Mouse (Mus musculus) erythroblast, embryonic 14.5 days (primary cell): ENCODE measurements around the gene Nim1k. TPM values are rescaled to one million over a fixed set of nuclear protein-coding genes. Genes with fewer than 3 reads are reported as not detected.
A peak's percentile ranks its signal among the peaks of the same experiment; 100 is the strongest.

Experiments used
- H3K27me3 ChIP-seq: 2 replicates; pipeline ENCODE4 v1.6.1; 2012; ENCODE audit warnings: inconsistent platforms; ENCODE audit not compliant: control insufficient read depth
- H3K36me3 ChIP-seq: 2 replicates; pipeline ENCODE4 v1.6.1; 2012; ENCODE audit warnings: mild to moderate bottlenecking, inconsistent platforms; ENCODE audit not compliant: control insufficient read depth
- H3K4me1 ChIP-seq: 2 replicates; pipeline ENCODE4 v1.6.1; 2012; ENCODE audit warnings: inconsistent platforms; ENCODE audit not compliant: control insufficient read depth
- H3K4me3 ChIP-seq: replicated peaks from 2 replicates; pipeline ENCODE3; 2012; ENCODE audit warnings: moderate library complexity, mild to moderate bottlenecking, inconsistent platforms
- H3K9me3 ChIP-seq: 2 replicates; pipeline ENCODE4 v1.6.1; 2012; ENCODE audit warnings: low read length, inconsistent platforms, mixed read lengths; ENCODE audit not compliant: control insufficient read depth
- GATA1 ChIP-seq: IDR thresholded peaks from 2 replicates; pipeline ENCODE4 v1.6.1; 2012; ENCODE audit warnings: low read length, inconsistent platforms, mixed read lengths
- TAL1 ChIP-seq: IDR thresholded peaks from 3 replicates; pipeline ENCODE4 v1.6.1; 2012; ENCODE audit warnings: low read length, inconsistent platforms, mixed read lengths
- polyA plus RNA-seq: library from polyadenylated mRNA; stranded (reverse); fragments of >175 nt; gene quantifications from 2 replicates; pipeline ENCODE4 v1.2.3, GENCODE M21; 2012

Gene Nim1k
- polyA plus RNA-seq, 1 experiment, result not detected

DNA sequence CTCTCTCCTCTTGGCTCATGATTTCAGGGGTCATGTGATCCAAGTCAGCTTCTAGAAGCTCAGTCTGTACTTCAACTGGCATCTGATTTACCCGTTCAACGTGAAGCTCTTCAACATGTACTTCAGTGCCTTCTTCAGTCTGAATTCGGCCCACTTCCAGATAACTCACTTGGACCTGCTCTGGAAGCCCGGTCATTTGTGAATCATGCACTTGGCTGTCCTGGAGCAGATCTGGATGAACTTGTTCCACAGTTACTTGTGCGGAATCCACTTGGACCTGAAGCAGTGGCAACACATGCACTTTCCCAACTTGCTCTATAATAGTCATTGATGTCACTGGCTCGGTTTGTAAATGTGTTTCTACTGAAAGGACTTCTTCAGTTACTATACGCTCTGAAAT lies 10.8 kb upstream of the Nim1k start:
- no peak for TF ChIP-seq GATA1
- no peak for TF ChIP-seq TAL1
- H3K36me3 ChIP-seq, result peaks cover 81% of the 10 kb centered on the region
- no peaks in the 10 kb centered on the region for H3K9me3 ChIP-seq
- no peak overlapping the region for H3K4me3 ChIP-seq
- no peaks in the 10 kb centered on the region for H3K4me1 ChIP-seq
- H3K27me3 ChIP-seq, result no peaks in the 10 kb centered on the region

DNA sequence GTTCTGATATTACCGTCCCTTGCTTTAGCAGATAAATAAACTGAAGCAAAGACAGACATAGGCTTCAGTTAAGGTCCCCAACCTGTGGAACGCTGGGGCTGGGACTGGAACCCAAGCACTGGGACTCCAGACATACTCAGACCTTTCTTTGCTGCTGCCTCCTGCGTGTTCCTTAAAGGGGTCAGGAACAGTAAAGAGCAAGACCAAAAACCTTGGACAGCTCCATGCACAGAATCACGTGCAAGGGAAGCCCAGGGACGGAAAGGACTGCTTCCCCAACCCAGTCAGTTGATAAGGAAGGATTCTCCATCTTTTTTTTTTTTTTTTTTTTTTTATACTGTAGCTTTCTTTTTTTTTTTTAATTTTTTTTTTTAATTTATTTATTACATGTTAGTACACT lies 1.1 kb upstream of the Nim1k start:
- H3K36me3 ChIP-seq, result peaks cover 8% of the 10 kb centered on the region
- H3K27me3 ChIP-seq, result peaks cover 29% of the 10 kb centered on the region
- TF ChIP-seq GATA1 (no peak), TAL1 (no peak)
- peaks cover 3% of the 10 kb centered on the region for H3K4me1 ChIP-seq
- no peaks in the 10 kb centered on the region for H3K9me3 ChIP-seq
- no peak overlapping the region for H3K4me3 ChIP-seq

GRCm38 (mm10) chr13:119755141-119755547 lies 538 bp downstream of the Nim1k start:
- TF ChIP-seq TAL1 (no peak), GATA1 (no peak)
- Histone ChIP-seq H3K36me3 (no peaks in the 10 kb centered on the region), H3K9me3 (no peaks in the 10 kb centered on the region), H3K4me1 (peaks cover 3% of the 10 kb centered on the region), H3K4me3 (peak overlapping the region; percentile 32), H3K27me3 (peaks cover 29% of the 10 kb centered on the region)

GRCm38 (mm10) chr13:119754635-119755020 lies 1.1 kb downstream of the Nim1k start:
- TF ChIP-seq TAL1 (no peak), GATA1 (no peak)
- Histone ChIP-seq H3K27me3 (peaks cover 29% of the 10 kb centered on the region), H3K36me3 (no peaks in the 10 kb centered on the region), H3K4me1 (peaks cover 3% of the 10 kb centered on the region), H3K4me3 (no peak overlapping the region), H3K9me3 (no peaks in the 10 kb centered on the region)

DNA sequence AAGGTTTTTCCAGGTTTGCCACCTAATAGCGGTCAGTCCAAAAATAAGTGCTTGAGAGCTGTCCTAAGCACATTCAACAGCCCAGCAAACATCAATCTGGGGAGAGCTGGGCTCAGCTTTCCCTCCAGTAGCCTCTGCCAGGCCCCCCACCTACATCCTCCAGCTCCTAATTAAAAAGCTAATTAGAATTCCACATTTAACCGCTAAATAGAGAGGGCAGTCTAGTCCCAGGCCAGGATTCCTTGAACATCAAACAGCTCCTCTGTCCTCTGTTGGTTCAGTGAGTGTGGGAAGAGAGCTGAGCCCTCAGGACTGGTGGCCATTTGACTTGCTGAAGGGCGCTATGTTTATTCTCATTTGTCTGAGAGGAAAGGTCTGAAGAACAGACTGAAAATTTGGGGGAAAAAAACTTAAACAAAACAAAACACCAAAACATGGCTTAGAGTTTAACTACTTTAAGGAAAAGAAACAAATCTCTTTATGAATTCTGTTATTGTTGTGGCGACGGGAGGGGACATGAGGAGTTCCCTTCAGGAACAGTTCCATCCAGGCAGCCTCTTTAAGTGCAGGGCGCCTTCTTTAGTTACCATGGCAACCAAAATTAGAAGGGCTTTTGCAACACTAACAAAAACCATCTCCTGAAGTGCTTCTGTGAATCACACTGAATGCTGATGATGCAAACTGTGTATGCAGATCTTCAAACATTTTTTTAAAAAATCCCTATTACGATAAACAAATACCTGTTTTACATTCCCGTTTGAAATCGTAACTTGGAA lies 1.6 kb downstream of the Nim1k start:
- peaks cover 29% of the 10 kb centered on the region for H3K27me3 ChIP-seq
- TF ChIP-seq GATA1, result no peak
- TF ChIP-seq TAL1, result no peak
- no peaks in the 10 kb centered on the region for H3K9me3 ChIP-seq
- peaks cover 3% of the 10 kb centered on the region for H3K4me1 ChIP-seq
- H3K36me3 ChIP-seq, result no peaks in the 10 kb centered on the region
- no peak overlapping the region for H3K4me3 ChIP-seq

- H3K36me3 ChIP-seq, result no peaks in the 10 kb centered on the region
- no peaks in the 10 kb centered on the region for H3K4me1 ChIP-seq
- H3K27me3 ChIP-seq, result no peaks in the 10 kb centered on the region; the same call in none of the 2 replicates
- no peaks in the 10 kb centered on the region for H3K9me3 ChIP-seq
- no peak overlapping the region for H3K4me3 ChIP-seq
- TF ChIP-seq TAL1 (no peak), GATA1 (no peak)
Measured at GRCm38 (mm10) chr13:119746930-119747329, 8.8 kb downstream of the Nim1k start.

GRCm38 (mm10) chr13:119743470-119743869 lies 12.2 kb downstream of the Nim1k start:
- TF ChIP-seq TAL1 (no peak), GATA1 (no peak)
- Histone ChIP-seq H3K4me3 (no peak overlapping the region), H3K36me3 (no peaks in the 10 kb centered on the region), H3K4me1 (no peaks in the 10 kb centered on the region), H3K27me3 (no peaks in the 10 kb centered on the region; the same call in none of the 2 replicates), H3K9me3 (no peaks in the 10 kb centered on the region)

- Histone ChIP-seq H3K4me1 (no peaks in the 10 kb centered on the region), H3K27me3 (no peaks in the 10 kb centered on the region; the same call in none of the 2 replicates), H3K9me3 (no peaks in the 10 kb centered on the region), H3K36me3 (no peaks in the 10 kb centered on the region), H3K4me3 (no peak overlapping the region)
- no peak for TF ChIP-seq TAL1
- no peak for TF ChIP-seq GATA1
Measured at GRCm38 (mm10) chr13:119742711-119743415, 12.8 kb downstream of the Nim1k start.

- Histone ChIP-seq H3K36me3 (no peaks in the 10 kb centered on the region), H3K27me3 (no peaks in the 10 kb centered on the region; the same call in none of the 2 replicates), H3K4me1 (no peaks in the 10 kb centered on the region), H3K9me3 (no peaks in the 10 kb centered on the region), H3K4me3 (no peak overlapping the region)
- no peak for TF ChIP-seq TAL1
- no peak for TF ChIP-seq GATA1
Measured at GRCm38 (mm10) chr13:119741390-119742237, 14.1 kb downstream of the Nim1k start.
